Mouse (Mus musculus): ENCODE measurements around the gene Sdha. TPM values are rescaled to one million over a fixed set of nuclear protein-coding genes. Genes with fewer than 3 reads are reported as not detected.

The Sdha gene
- total RNA-seq, 2 experiments from 2014 or later: 416 to 519 TPM

- no peak for DNase-seq
These were observed 47.7 kb downstream of the Sdha start for GRCm38 (mm10) chr13:74302050-74303037.

- DNase-seq: no peak
These were observed 48.5 kb downstream of the Sdha start for GRCm38 (mm10) chr13:74301607-74301984.

- DNase-seq: peak; percentile 71
These were observed 49.0 kb downstream of the Sdha start for GRCm38 (mm10) chr13:74300925-74301606.

GRCm38 (mm10) chr13:74296376-74296775 lies 53.7 kb downstream of the Sdha start:
- DNase-seq: no peak

- DNase-seq: peak; percentile 44
These were observed 57.9 kb downstream of the Sdha start, which contains the start of gene Ahrr for GRCm38 (mm10) chr13:74292167-74292566. Ahrr (minus strand) TSS chr13:74292331.

GRCm38 (mm10) chr13:74289646-74290045 lies 60.4 kb downstream of the Sdha start:
- DNase-seq: no peak

GRCm38 (mm10) chr13:74282299-74282698 lies 67.8 kb downstream of the Sdha start:
- DNase-seq: no peak

GRCm38 (mm10) chr13:74275726-74276125 lies 74.4 kb downstream of the Sdha start:
- DNase-seq: no peak

Other genes with a start within 250 kb of the Sdha start
- gene Slc9a3, start 228.8 kb downstream of the Sdha start, total RNA-seq (2021): 1 to 10 TPM in 1 of 2 experiments, under 1 TPM in 1; 0.77 to 1.6 TPM
- 10 to 100 TPM; 30.8 to 36.1 TPM for gene Exoc3, start 141.5 kb downstream of the Sdha start, total RNA-seq (2021)
- under 1 TPM; 0.09 to 0.16 TPM for gene Ahrr, start 57.9 kb downstream of the Sdha start, total RNA-seq (2021)
- gene Pdcd6, start 32.7 kb downstream of the Sdha start, total RNA-seq (2021): 10 to 100 TPM; 25.0 to 33.6 TPM
- gene Ccdc127, start within 50 bp of the Sdha start, total RNA-seq (2021): 10 to 100 TPM; 41.5 to 43.7 TPM
- gene Lrrc14b, start 13.7 kb upstream of the Sdha start, total RNA-seq (2021): 10 to 100 TPM; 40.0 to 46.7 TPM
- 1 to 10 TPM; 1.3 to 2.2 TPM for gene Zfp72, start 40.6 kb upstream of the Sdha start, total RNA-seq (2021)
- 100 to 1,000 TPM; 190 to 231 TPM for gene Ftl1-ps1, start 49.4 kb upstream of the Sdha start, total RNA-seq (2021)
- 1 to 10 TPM; 6.8 to 7.4 TPM for gene Zfp825, start 143.7 kb upstream of the Sdha start, total RNA-seq (2021)